Mouse (Mus musculus) liver, embryonic 12.5 days (tissue): ENCODE measurements around the gene Brdt. TPM values are rescaled to one million over a fixed set of nuclear protein-coding genes. Genes with fewer than 3 reads are reported as not detected.

ENCODE experiments used
- ATAC-seq: fragments of 200-750 bp; cut with Nextera tagmentation; 2 replicates; pipeline ENCODE4 v1.8.0; 2017; ENCODE audit warnings: moderate number of reproducible peaks, mild to moderate bottlenecking, moderate library complexity
- H3K27ac ChIP-seq: fragments of 300-500 bp; sonication (generic); 2 replicates; pipeline ENCODE4 v1.5.1; 2016; ENCODE audit warnings: mild to moderate bottlenecking
- H3K27me3 ChIP-seq: fragments of 300-500 bp; sonication (generic); replicated peaks from 2 replicates; pipeline ENCODE4 v1.6.1; 2016; ENCODE audit warnings: mild to moderate bottlenecking, moderate library complexity
- H3K36me3 ChIP-seq: fragments of 300-500 bp; sonication (generic); 2 replicates; pipeline ENCODE4 v1.6.1; 2016; ENCODE audit warnings: mild to moderate bottlenecking, moderate library complexity
- H3K4me1 ChIP-seq: fragments of 300-500 bp; sonication (generic); 2 replicates; pipeline ENCODE4 v1.6.1; 2016
- H3K4me2 ChIP-seq: fragments of 300-500 bp; sonication (generic); 2 replicates; pipeline ENCODE4 v1.6.1; 2016; ENCODE audit warnings: mild to moderate bottlenecking, moderate library complexity
- H3K4me3 ChIP-seq: fragments of 300-500 bp; sonication (generic); 2 replicates; pipeline ENCODE4 v1.5.1; 2016; ENCODE audit warnings: mild to moderate bottlenecking, moderate library complexity
- H3K9ac ChIP-seq: fragments of 300-500 bp; sonication (generic); 2 replicates; pipeline ENCODE4 v1.6.1; 2016; ENCODE audit warnings: mild to moderate bottlenecking, moderate library complexity
- H3K9me3 ChIP-seq: fragments of 300-500 bp; sonication (generic); replicated peaks from 2 replicates; pipeline ENCODE4 v1.6.1; 2016; ENCODE audit warnings: mild to moderate bottlenecking, moderate library complexity
- WGBS: fragments of 180-500 bp; shearing (Covaris S2); methylation state at CpG from one replicate; pipeline ENCODE4 v1.1.7; 2016; ENCODE audit not compliant: insufficient replicate concordance; 5-methylcytosine and 5-hydroxymethylcytosine counted together
- polyA plus RNA-seq: library from polyadenylated mRNA; unstranded; fragments of >200 nt; fragmentation: Nextera tagmentation; extraction: Ambion mirVana; gene quantifications from 2 replicates; pipeline ENCODE4 v1.2.1, GENCODE M21; 2016

The Brdt gene
- polyA plus RNA-seq, 1 experiment from 2014 or later = 0.20 TPM

DNA sequence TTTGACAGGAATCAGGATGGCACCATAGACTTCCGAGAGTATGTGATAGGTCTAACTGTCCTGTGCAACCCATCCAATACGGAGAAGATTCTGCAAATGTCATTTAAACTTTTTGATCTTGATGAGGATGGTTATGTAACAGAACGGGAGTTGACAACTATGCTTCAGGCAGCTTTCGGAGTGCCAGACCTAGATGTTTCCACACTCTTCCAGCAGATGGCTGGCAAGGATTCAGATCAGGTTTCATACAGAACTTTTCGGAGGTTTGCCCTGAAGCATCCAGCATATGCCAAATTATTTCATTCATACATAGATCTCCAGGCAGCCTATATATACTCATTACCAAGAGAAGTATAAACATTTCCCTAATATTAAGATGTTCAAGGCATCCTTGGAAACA lies 103.0 kb downstream of the Brdt start:
- Histone ChIP-seq H3K4me1 (peaks cover 30% of the 10 kb centered on the region), H3K4me2 (no peak overlapping the region), H3K4me3 (no peak overlapping the region), H3K9ac (no peak overlapping the region), H3K27me3 (peaks cover 27% of the 10 kb centered on the region), H3K36me3 (no peaks in the 10 kb centered on the region), H3K27ac (no peak overlapping the region), H3K9me3 (no peaks in the 10 kb centered on the region)
- 67% methylated on average over 5 of the region's 5 CpGs for whole genome bisulfite sequencing
- no peak for ATAC-seq

GRCm38 (mm10) chr5:107436185-107436584 lies 105.2 kb downstream of the Brdt start:
- H3K9me3 ChIP-seq = no peaks in the 10 kb centered on the region
- H3K27me3 ChIP-seq = peaks cover 22% of the 10 kb centered on the region
- no peak overlapping the region for H3K9ac ChIP-seq
- 70% methylated on average over 6 of the region's 6 CpGs for WGBS
- H3K4me1 ChIP-seq = peaks cover 39% of the 10 kb centered on the region
- H3K4me2 ChIP-seq = no peak overlapping the region
- no peak for ATAC-seq
- H3K27ac ChIP-seq = 0 out of 2 replicates have a peak overlapping the region, but pooled peaks have one; percentile 93
- H3K4me3 ChIP-seq = no peak overlapping the region
- no peaks in the 10 kb centered on the region for H3K36me3 ChIP-seq

Other genes with a start within 250 kb of the Brdt start
- 18.4 and 19.2 TPM in 2 replicates for gene Tgfbr3, start 41.5 kb upstream of the Brdt start, polyA plus RNA-seq
- gene Ephx4, start 71.6 kb downstream of the Brdt start, polyA plus RNA-seq = 0.10 TPM in 1 of 2 replicates, not detected in the other
- gene Lpcat2b, start 100.4 kb downstream of the Brdt start, polyA plus RNA-seq = not detected in 2 replicates
- 1.8 TPM in 2 replicates for gene Btbd8, start 106.8 kb downstream of the Brdt start, polyA plus RNA-seq
- 0.06 TPM in 1 of 2 replicates, not detected in the other for gene Gm42669, start 176.5 kb downstream of the Brdt start, polyA plus RNA-seq
- gene 1700028K03Rik, start 203.6 kb downstream of the Brdt start, polyA plus RNA-seq = 0.17 TPM in 2 replicates